Mouse (Mus musculus) splenic B cell, adult 2 months (primary cell): ENCODE results near the gene Akap2.
A peak's percentile ranks its signal among the peaks of the same experiment; 100 is the strongest.

Experiments used
- DNase-seq: peaks from one replicate; pipeline ENCODE4 v3.0.0-alpha.2; 2011; ENCODE audit warnings: low read depth, low spot score
- H3K27me3 ChIP-seq: 2 replicates; pipeline ENCODE4 v1.6.1; 2012; ENCODE audit warnings: mild to moderate bottlenecking, low read length, moderate library complexity, mixed read lengths; ENCODE audit not compliant: control insufficient read depth, poor library complexity, insufficient read depth, severe bottlenecking
- H3K36me3 ChIP-seq: 2 replicates; pipeline ENCODE4 v1.6.1; 2012; ENCODE audit warnings: mild to moderate bottlenecking, low read length, moderate library complexity, mixed read lengths; ENCODE audit not compliant: control insufficient read depth, poor library complexity, insufficient read depth, severe bottlenecking

Akap2 gene

DNA sequence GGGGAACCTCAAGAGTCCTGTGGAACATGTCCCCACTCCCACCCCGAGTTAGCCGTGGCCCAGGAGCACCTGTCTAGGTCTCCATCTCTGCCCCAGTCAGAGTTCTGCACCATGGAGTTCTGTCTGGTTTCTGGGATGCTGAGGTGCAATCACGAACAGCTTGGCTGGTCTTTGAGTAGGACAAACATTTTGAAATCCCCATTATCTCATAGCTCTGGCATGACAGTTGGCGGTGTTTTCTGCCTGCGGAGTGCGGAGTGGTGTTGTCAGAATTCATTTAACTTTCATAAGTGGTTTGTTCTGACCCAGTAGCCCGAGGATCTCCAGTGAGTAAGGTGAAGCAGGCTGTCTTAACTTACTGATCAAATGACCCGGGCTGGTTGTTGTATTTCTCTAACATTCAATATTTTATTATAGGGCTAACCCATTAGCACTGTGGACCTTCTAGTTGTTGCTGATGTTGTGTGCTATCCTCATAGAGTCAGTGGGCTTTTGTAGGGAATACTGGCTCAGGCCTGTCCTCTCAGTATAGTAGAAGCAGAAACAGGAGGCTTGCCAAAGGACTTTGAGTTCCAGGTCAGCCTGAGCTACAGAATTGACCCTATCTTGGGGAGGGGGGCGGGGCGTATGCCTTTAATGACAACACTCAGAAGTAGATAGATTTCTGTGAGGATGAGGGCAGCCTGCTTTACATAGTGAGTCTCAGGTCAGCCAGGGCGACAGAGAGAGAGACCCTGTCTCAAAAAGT is 66.6 kb downstream of the Akap2 start:
- no peak for DNase-seq

DNA sequence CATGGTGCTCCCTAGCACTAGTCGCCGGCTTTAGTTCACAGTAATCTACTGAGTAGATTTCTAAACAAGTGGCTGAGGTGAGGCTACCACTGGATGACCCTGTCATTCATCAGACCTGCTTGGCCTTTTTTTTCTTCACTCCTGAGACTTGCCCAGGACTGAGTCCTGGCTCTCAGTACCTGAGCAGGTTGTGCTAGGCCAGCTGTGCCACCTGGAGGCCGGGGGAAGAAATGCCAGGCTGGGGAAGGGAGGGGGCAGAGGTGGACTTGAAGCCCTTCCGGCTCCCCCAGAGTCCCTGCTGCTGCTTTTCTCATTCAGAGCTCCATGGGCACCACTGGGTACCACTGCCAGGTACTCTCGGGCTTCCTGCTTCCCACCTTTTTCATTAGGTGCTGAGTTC is 71.3 kb downstream of the Akap2 start:
- Histone ChIP-seq H3K27me3 (no peaks in the 10 kb centered on the region), H3K36me3 (no peaks in the 10 kb centered on the region)
- DNase-seq: peak; percentile 76

More for the DNA sequence above, 66.6 kb downstream of the Akap2 start:
- no peaks in the 10 kb centered on the region for H3K27me3 ChIP-seq
- H3K36me3 ChIP-seq: no peaks in the 10 kb centered on the region

DNA sequence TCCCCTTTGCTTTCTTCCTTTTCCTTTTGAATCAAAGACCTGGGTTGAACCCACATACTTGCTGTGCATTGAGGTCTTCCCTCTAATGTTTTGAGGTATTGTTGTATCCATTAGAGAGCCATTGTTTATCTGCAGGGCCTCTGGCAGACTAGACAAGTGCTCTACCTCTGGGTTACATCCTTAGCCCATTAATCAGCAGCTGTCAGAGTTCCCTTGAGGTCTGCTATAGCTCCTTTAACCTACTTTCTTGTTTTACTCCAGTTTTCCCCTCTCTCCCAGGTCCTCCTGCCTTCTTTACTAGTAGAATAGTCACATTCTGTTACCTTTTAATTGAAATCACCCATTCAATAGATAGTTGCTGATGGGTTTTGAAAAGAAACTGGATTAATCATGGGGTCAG is 71.7 kb downstream of the Akap2 start:
- Histone ChIP-seq H3K36me3 (no peaks in the 10 kb centered on the region), H3K27me3 (no peaks in the 10 kb centered on the region)
- DNase-seq: no peak

DNA sequence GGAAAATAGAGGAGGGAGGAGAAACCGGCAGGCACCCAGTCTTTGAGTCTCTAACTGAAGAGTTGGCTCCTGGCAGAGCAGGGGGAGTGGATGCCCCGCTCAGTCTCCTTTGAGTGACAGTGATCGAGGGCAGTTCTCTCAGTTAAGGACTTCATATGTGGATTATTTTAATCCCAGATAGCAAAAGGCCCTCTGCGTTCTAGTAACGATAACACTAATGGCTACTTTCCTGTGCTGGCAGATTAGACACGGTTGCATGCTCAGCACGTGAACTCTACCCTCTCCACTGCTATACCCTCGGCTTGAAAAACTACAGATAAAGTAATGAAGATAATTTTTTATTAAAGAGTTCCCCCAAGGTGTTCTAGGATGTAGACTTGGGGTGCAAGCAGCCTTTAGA is 76.5 kb downstream of the Akap2 start:
- H3K36me3 ChIP-seq: no peaks in the 10 kb centered on the region
- no peak for DNase-seq
- no peaks in the 10 kb centered on the region for H3K27me3 ChIP-seq

DNA sequence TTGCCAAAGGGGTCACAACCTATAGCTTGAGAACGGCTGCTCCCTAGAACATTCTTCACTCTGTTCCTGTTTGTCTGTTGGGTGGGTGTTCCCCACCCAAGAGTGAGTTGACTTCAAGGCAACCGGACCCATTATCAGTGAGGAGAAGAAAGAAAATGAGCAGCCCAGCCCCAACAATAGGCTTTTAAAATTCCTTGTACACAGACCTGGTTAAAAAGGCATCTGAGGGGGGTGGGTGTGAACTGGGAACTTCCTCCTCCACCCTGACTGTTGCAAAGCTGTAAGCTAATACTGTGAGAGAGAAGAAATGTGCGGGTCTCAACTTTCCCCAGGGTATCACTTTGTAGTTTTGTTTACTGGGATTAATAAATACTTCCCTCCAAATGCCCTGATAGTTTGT is 77.1 kb downstream of the Akap2 start:
- no peaks in the 10 kb centered on the region for H3K36me3 ChIP-seq
- no peaks in the 10 kb centered on the region for H3K27me3 ChIP-seq
- DNase-seq: no peak

DNA sequence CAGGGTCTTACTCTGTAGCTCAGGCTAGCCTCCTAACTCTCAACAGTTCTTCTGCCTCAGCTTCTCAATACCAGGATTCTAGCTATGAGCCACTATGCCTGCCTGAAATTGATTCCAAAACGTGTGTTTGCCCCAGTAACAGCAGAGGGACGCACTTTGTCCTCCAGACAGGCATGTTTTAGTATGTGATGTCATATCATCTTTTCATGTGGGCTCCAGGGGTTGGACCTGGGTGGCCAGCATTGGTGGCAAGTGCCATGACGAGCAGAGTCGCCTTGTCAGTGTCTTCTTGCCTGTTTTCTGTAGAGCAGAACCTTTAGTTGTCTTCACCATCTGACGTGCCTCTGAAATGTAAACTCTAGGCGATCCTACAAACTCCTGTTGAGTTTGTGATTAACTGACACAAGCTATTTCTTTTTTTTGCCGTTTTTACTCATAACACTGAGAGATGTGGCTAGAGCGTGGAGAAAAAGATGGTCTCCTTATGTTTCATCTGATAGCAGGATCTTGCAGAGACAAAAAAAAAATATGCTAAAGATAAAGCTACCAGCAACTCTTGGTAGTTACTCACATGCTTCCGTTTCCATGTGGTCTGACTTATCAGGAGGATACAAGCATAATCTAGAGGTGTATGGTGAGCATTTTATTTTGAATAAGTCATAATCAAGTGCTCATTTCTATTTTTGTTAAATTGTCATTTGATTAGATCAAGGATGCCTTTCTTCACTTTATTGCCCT is 80.3 kb downstream of the Akap2 start:
- H3K27me3 ChIP-seq: no peaks in the 10 kb centered on the region
- no peak for DNase-seq

DNA sequence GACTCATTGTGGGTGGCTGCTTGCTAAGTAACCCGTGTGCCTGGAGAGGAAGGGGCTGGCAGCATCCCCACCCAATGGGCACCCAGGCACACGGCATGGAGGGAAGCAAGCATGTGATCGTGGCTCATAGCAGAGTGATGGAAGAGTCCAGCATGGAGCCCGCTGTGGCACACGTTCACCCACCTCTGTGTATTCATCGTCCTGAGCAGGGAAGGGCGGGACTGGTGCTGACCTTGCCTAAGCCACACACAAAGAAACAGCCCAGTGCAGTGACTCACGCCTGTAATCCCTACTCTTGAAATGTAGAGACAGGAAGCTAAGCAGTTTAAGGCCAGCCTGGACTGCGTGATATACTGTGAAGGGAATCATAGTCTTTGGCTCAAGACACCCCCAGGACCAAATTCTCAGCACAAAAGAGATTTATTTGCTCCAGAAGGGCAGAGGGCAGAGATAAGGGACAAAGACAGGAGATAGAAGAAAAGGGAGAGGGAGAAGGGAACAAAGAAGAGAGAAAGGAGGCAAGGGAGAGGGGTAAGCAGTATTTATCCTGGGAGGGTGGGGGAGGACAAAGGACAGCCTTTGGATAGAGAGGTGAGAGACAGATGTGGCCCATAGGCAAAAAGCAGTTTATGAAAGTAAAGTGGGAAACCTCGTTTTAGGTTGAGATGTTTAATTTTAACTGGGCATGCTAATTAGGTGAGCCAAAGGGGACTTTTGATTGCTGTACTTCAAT is 81.0 kb downstream of the Akap2 start:
- no peak for DNase-seq
- Histone ChIP-seq H3K36me3 (no peaks in the 10 kb centered on the region), H3K27me3 (no peaks in the 10 kb centered on the region)

More for the DNA sequence above, 80.3 kb downstream of the Akap2 start:
- no peaks in the 10 kb centered on the region for H3K36me3 ChIP-seq

DNA sequence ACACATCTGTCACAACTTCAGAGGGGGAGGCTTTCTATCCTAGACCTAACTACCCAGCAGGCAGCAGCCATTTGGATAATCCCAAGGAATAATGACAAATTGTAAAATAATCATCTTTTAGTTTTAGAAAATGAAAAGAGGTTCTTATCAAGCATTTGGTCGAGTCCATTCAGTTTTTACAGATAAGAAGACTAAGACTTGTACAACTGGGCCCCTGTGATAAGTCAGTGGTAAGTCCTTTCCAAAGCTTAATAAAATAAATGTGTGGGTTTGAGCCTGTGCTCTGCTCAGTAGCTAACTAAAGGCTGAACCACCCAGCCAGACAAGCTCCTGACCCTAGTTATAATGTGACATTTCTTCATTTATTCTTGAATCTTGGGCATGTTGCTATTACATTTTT is 81.8 kb downstream of the Akap2 start:
- Histone ChIP-seq H3K36me3 (no peaks in the 10 kb centered on the region), H3K27me3 (no peaks in the 10 kb centered on the region)
- no peak for DNase-seq

DNA sequence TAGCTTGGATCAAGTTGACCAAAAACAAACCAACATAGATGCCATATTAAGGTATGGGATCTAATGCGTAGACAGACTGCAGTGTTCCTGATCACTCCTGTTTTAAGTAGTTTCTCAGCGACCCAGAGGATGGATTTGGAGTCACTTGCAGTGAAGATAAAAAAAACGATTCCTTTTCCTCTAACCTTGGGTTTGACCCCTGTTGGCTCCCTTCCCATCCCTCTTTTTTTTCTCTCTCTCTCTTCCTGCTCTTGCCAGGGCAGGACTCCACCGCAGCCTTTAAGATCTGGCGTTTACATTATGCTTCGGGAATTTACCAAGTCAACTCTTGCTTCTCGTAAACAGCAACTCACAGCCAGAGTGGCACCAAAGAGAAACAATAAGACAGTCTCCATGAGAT is 83.8 kb downstream of the Akap2 start:
- Histone ChIP-seq H3K36me3 (no peaks in the 10 kb centered on the region), H3K27me3 (no peaks in the 10 kb centered on the region)
- DNase-seq: no peak

DNA sequence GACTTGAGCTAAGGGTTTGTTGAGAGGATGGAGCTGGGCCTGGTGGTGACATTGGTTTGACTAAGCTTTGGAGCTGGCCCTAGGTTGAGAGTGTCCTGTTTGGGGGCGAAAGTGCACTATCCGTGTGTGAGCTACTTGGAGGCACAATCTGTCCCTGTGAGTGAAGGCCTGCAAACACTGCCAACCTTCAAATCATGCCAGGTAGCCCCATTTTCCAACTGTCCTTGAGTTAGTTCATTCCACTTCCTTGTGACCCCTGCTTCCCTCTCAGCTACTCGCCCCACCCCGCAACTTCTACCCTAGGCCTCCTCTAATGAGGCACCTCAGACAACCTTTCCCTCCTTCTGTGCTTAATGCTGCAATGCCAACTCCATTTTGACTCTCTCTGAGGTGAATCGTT is 84.5 kb downstream of the Akap2 start:
- Histone ChIP-seq H3K27me3 (no peaks in the 10 kb centered on the region), H3K36me3 (no peaks in the 10 kb centered on the region)
- no peak for DNase-seq

DNA sequence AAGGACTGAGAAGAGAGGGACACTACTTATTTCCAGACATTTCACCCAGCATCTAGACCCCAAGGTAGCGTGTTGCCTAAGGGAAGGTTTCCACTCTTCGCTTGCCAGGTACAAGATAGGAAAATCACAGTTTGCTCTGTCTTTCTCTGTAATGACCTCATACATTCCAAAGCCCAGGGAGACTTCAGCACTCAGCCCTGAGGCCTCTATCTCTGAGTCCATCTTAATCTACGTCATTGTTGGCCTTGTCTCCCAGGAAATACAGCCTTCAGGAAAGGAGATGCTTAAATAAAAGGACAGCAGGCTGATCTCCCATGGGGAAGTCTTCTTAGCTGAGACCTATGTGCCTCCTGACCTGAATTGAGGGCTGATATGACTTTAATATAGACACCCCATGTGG is 85.0 kb downstream of the Akap2 start:
- DNase-seq: no peak
- Histone ChIP-seq H3K36me3 (no peaks in the 10 kb centered on the region), H3K27me3 (no peaks in the 10 kb centered on the region)

DNA sequence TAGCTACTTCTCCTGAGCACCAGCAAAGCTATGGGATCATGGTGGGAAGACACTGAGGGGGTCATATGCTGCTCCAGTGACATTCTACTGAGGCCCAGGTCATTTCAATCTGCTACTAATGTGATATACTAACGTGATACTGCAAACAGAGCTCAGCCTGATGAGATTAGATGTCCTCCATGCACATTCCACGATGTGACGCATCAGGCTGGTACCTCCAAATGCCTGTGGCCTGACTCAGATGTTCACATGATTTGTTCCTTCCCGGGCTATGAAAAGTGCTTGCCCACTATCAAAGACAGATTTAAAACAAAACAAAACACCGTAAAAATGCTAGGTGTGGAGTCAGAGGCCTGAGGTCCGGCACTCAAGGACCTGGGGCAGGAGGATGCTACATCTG is 87.4 kb downstream of the Akap2 start:
- no peak for DNase-seq
- Histone ChIP-seq H3K36me3 (no peaks in the 10 kb centered on the region), H3K27me3 (no peaks in the 10 kb centered on the region)

DNA sequence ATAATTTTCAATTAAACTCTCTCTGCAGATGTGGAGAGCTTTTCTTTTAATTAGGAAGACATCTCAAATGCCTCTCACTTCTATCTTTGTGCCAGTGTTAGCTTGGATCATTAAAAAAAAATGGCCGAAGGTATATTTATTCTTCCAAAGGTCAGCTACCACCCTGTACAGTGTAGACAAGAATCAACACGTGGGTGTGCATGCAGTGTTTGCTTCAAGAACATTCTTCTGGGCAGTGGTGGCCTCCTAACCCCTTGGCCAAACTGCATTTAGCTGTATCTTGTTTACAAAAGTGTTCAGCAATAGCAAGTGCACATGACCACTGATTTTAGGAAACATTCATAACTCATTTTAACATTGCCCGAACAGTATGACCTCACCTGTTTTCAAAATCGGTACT is 92.0 kb downstream of the Akap2 start:
- H3K36me3 ChIP-seq: no peaks in the 10 kb centered on the region
- no peak for DNase-seq
- no peaks in the 10 kb centered on the region for H3K27me3 ChIP-seq

DNA sequence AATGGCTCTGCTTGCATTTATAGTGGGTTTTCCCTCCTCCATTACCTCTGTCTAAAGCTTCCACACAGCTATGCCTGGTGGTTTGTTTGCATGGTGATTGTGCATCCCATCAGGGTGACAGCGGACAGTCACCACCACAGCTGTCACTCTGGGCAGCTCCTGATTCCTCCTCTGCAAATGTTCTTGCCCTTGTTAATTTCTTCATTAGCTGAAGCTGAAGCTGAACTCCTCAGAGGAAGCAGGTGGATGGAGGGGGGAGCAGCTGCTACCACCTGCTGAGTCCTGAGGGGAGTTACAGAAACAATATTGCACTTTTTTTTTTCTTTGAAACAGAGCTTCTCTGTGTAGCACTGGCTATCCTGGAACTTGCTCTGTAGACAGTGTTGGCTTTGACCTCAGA is 94.6 kb downstream of the Akap2 start:
- H3K27me3 ChIP-seq: no peaks in the 10 kb centered on the region
- peak; percentile 27 for DNase-seq
- H3K36me3 ChIP-seq: no peaks in the 10 kb centered on the region

DNA sequence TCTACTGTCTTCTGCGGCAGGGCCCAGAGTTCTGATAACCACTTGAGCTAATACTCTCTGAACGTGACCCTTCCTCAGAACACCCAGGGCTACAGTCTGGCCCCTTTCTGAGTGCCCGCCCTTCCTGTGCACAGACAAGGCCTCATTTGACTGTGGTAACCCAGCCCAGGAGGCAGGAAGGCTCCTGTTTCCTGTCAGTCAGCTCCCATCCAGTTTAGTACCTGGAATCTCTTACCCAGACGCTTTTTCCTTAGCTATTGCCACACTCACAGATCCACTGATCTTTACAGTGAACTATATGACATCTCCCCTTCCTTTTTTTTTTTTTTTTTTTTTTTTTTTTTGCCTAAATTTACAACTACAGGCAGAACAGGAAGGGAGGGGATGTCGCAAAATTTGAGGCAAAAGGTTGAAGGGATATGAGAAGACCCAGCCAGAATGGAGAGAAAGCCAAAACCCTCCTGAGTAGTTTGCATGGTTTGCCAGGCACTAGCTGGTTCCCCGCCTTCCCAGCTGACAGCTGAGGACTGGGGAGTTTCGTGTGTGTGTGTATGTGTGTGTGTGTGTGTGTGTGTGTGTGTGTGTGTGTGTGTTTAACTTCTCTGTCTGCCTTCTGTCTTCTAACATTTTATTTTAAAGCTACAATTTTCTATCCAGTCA is 95.6 kb downstream of the Akap2 start:
- H3K27me3 ChIP-seq: no peaks in the 10 kb centered on the region
- peak; percentile 28 for DNase-seq

More for the DNA sequence above, 95.6 kb downstream of the Akap2 start:
- no peaks in the 10 kb centered on the region for H3K36me3 ChIP-seq
